In the genomic region with DNA sequence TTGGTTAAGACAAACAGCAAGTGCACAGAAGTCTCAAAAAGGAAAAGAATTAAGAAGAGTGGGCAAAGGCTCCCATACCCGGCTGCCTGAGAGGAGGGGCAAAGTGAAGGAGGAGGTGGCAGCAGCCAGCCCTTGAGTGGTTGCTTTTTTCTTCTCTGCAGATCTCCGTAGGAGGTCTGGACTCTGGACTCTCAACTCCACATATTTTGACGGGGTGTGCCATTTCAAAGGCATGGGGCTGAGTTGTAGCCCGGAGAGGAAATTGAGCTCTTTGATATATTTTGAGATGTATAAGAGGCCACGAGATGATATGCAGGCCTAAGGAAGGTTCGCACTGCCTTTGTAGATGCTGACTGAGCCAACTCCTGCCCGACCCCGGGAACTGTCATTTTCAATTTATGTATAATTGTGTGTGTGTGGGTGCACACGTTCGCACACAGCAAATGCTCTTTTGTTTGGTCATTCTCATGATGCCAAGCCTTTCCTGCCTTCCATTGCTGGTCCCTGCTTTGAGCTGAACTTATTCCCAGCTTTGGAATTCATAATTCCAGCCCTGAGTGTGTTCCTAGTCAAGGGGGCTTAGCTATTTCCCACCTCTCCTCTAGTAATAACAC, we compare ENCODE assay signal across 16 mouse cellular contexts. TPM values are rescaled to one million over a fixed set of nuclear protein-coding genes. Genes with fewer than 3 reads are reported as not detected.
DNase-seq lines count a peak whose midpoint lies in the region; ATAC-seq and TF ChIP-seq lines count a peak whose summit lies in the region.
"Had no signal": no experiment of that assay in that cellular context is flagged by ENCODE, and none has a peak within 500 bp of the region (broad histone marks: within the 10 kb centered on the region; RNA-seq: fewer than 3 reads in every experiment).

No protein-coding gene starts in this region.

- H3K36me3 ChIP-seq in hindbrain, postnatal 0 days (ENCODE audit: insufficient read depth, low read length): no peaks in the 10 kb centered on the region
- H3K36me3 ChIP-seq in hindbrain, embryonic 16.5 days (ENCODE audit: control insufficient read depth, insufficient read depth, low read length): no peaks in the 10 kb centered on the region
- H3K36me3 ChIP-seq in testis, adult 2 months (ENCODE audit: control insufficient read depth, insufficient read depth, low read length): no peaks in the 10 kb centered on the region
- H3K36me3 ChIP-seq in neural tube, embryonic 15.5 days: no peaks in the 10 kb centered on the region
- H3K36me3 ChIP-seq: embryonic facial prominence, embryonic 10.5 days had no signal

- H3K4me3 ChIP-seq in hindbrain, postnatal 0 days (ENCODE audit: low read length): no peak overlapping the region
- no peak overlapping the region for H3K4me3 ChIP-seq in hindbrain, embryonic 16.5 days (ENCODE audit: low read length)
- H3K4me3 ChIP-seq in testis, adult 2 months (ENCODE audit: control insufficient read depth, low read depth, low read length): no peak overlapping the region
- no peak overlapping the region for H3K4me3 ChIP-seq in neural tube, embryonic 15.5 days (replicated peaks)
- H3K4me3 ChIP-seq: embryonic facial prominence, embryonic 10.5 days; left cerebral cortex, adult 2 months had no signal

- peak; percentile 31 for DNase-seq in hindbrain, postnatal 0 days (ENCODE audit: low spot score)
- no peak for DNase-seq in testis, postnatal 10 days (ENCODE audit: low spot score)
- peak; percentile 3 to 40 for DNase-seq in kidney, postnatal 25 days
- DNase-seq in thymus, postnatal 0 days (ENCODE audit: low spot score): no peak
- no peak for DNase-seq in adrenal gland, postnatal 36 days
- DNase-seq: B cell, adult 2 months; cerebellum, adult 8-10 months; heart, postnatal 14 days; liver had no signal

- no peak overlapping the region for H3K4me2 ChIP-seq in hindbrain, postnatal 0 days (ENCODE audit: low read depth, low read length)
- H3K4me2 ChIP-seq in hindbrain, embryonic 16.5 days (ENCODE audit: low read length): no peak overlapping the region
- no peak overlapping the region for H3K4me2 ChIP-seq in neural tube, embryonic 15.5 days

- no peak for TF ChIP-seq POLR2A in testis, adult 2 months (IDR thresholded peaks at IDR 0.05; ENCODE audit: control insufficient read depth, low read depth, low read length)

- H3K27me3 ChIP-seq in hindbrain, postnatal 0 days (ENCODE audit: insufficient read depth, low read length): no peaks in the 10 kb centered on the region
- H3K27me3 ChIP-seq in hindbrain, embryonic 16.5 days (replicated peaks; ENCODE audit: control insufficient read depth, insufficient read depth, low read length): no peaks in the 10 kb centered on the region
- no peaks in the 10 kb centered on the region for H3K27me3 ChIP-seq in testis, adult 2 months (ENCODE audit: control insufficient read depth, insufficient read depth, low read length)
- H3K27me3 ChIP-seq in neural tube, embryonic 15.5 days (replicated peaks): no peaks in the 10 kb centered on the region

- H3K9me3 ChIP-seq in hindbrain, postnatal 0 days (ENCODE audit: low read length): no peaks in the 10 kb centered on the region
- H3K9me3 ChIP-seq in hindbrain, embryonic 16.5 days (ENCODE audit: control insufficient read depth, low read length): no peaks in the 10 kb centered on the region
- H3K9me3 ChIP-seq in neural tube, embryonic 15.5 days (replicated peaks): no peaks in the 10 kb centered on the region
- H3K9me3 ChIP-seq: embryonic facial prominence, embryonic 10.5 days had no signal

- H3K9ac ChIP-seq in hindbrain, postnatal 0 days (replicated peaks; ENCODE audit: low read length): no peak overlapping the region
- no peak overlapping the region for H3K9ac ChIP-seq in hindbrain, embryonic 16.5 days (ENCODE audit: low read depth, low read length)
- no peak overlapping the region for H3K9ac ChIP-seq in neural tube, embryonic 15.5 days (replicated peaks)

- H3K27ac ChIP-seq in hindbrain, postnatal 0 days: no peak overlapping the region
- H3K27ac ChIP-seq in hindbrain, embryonic 16.5 days (ENCODE audit: low read depth, low read length): no peak overlapping the region
- H3K27ac ChIP-seq in testis, adult 2 months (ENCODE audit: control insufficient read depth, insufficient read depth, low read depth, low read length): peak overlapping the region; percentile 47; the same call in 1 of the 2 replicates
- H3K27ac ChIP-seq in neural tube, embryonic 15.5 days (replicated peaks): no peak overlapping the region
- H3K27ac ChIP-seq: embryonic facial prominence, embryonic 10.5 days; left cerebral cortex, adult 2 months; macrophage had no signal

- 50% methylated on average over 10 of the region's 10 CpGs for WGBS in hindbrain, postnatal 0 days
- WGBS in hindbrain, embryonic 16.5 days: 63% methylated on average over 10 of the region's 10 CpGs
- WGBS in neural tube, embryonic 15.5 days: 75% methylated on average over 10 of the region's 10 CpGs

- H3K4me1 ChIP-seq in hindbrain, postnatal 0 days (ENCODE audit: insufficient read depth, low read length): no peaks in the 10 kb centered on the region
- peaks cover 3% of the 10 kb centered on the region; the same call in 1 of the 2 replicates for H3K4me1 ChIP-seq in hindbrain, embryonic 16.5 days (ENCODE audit: control insufficient read depth, insufficient read depth, low read depth, low read length)
- H3K4me1 ChIP-seq in testis, adult 2 months (ENCODE audit: control insufficient read depth, insufficient read depth, low read length): no peaks in the 10 kb centered on the region
- peaks cover 14% of the 10 kb centered on the region for H3K4me1 ChIP-seq in neural tube, embryonic 15.5 days

- TF ChIP-seq CTCF in hindbrain, postnatal 0 days (IDR thresholded peaks at IDR 0.05; ENCODE audit: low read depth): no peak
- no peak for TF ChIP-seq CTCF in testis, adult 2 months (IDR thresholded peaks at IDR 0.05; ENCODE audit: control insufficient read depth, insufficient read depth, insufficient replicate concordance, low read depth, low read length)

- ATAC-seq in hindbrain, postnatal 0 days: no peak
- ATAC-seq in hindbrain, embryonic 16.5 days: no peak
- no peak for ATAC-seq in neural tube, embryonic 15.5 days (ENCODE audit: low FRiP score)
- ATAC-seq: inflammation-experienced regulatory T-cells, adult 6 months had no signal

RNA-seq across cellular contexts. Expression of gene Cxcr4, which starts 56.4 kb away (rescaled TPM):
- total RNA-seq in hindbrain, postnatal 0 days (2014; rRNA removed): 76.1 and 95.8 TPM in 2 replicates
- polyA plus RNA-seq in hindbrain, postnatal 0 days (2015; fragmentation: Nextera tagmentation; extraction: Ambion mirVana): 5.1 and 5.2 TPM in 2 replicates
- 5.9 and 8.2 TPM in 2 replicates for polyA plus RNA-seq in hindbrain, embryonic 16.5 days (2015; fragmentation: Nextera tagmentation; extraction: Ambion mirVana)
- polyA plus RNA-seq in testis, adult 2 months (2012; rRNA removed): 8.7 and 11.1 TPM in 2 replicates
- polyA plus RNA-seq in thymus, postnatal 0 days (2015; fragmentation: Nextera tagmentation; extraction: Ambion mirVana): 47.1 and 49.8 TPM in 2 replicates
- 10 to 100 TPM; 15.6 to 87.6 TPM for total RNA-seq in adrenal gland, postnatal 36 days (2021)
- 4.2 and 5.5 TPM in 2 replicates for polyA plus RNA-seq in neural tube, embryonic 15.5 days (2015; fragmentation: Nextera tagmentation; extraction: Ambion mirVana)

Comparison
In these comparisons a context has a peak if more than half of its experiments do, and no peak if none do; other contexts are left out.
1. DNase-seq: peak in hindbrain, postnatal 0 days (single experiment) and kidney, postnatal 25 days (2 of 2); none in testis, postnatal 10 days (single experiment), thymus, postnatal 0 days (single experiment) and adrenal gland, postnatal 36 days (0 of 2).